Mouse (Mus musculus) hindbrain, postnatal 0 days (tissue): Measurements from ENCODE around the gene Sec13. TPM values are rescaled to one million over a fixed set of nuclear protein-coding genes. Genes with fewer than 3 reads are reported as not detected.
"Not testable (repeated sequence)": the region's sequence is repeated elsewhere in the genome, so short reads cannot be mapped to it uniquely, and the experiment has no call there.

Experiments used
- ATAC-seq: fragments of 200-750 bp; cut with Nextera tagmentation; 2 replicates; pipeline ENCODE4 v1.8.0; 2017; ENCODE audit warnings: mild to moderate bottlenecking, moderate TSS enrichment, moderate library complexity
- DNase-seq: peaks from one replicate; pipeline ENCODE4 v3.0.0-alpha.2; 2015; ENCODE audit warnings: low spot score
- H3K27ac ChIP-seq: fragments of 300-500 bp; sonication (generic); 2 replicates; pipeline ENCODE4 v1.5.1; 2014; ENCODE audit warnings: mild to moderate bottlenecking
- H3K27me3 ChIP-seq: fragments of 300-500 bp; sonication (generic); 2 replicates; pipeline ENCODE4 v1.6.1; 2014; ENCODE audit warnings: low read length, mixed read lengths; ENCODE audit not compliant: insufficient read depth
- H3K36me3 ChIP-seq: fragments of 300-500 bp; sonication (generic); 2 replicates; pipeline ENCODE4 v1.6.1; 2014; ENCODE audit warnings: low read length, mixed read lengths; ENCODE audit not compliant: insufficient read depth
- H3K4me1 ChIP-seq: fragments of 300-500 bp; sonication (generic); 2 replicates; pipeline ENCODE4 v1.6.1; 2014; ENCODE audit warnings: antibody characterized with exemption, low read length, mixed read lengths; ENCODE audit not compliant: insufficient read depth
- H3K4me2 ChIP-seq: fragments of 300-500 bp; sonication (generic); 2 replicates; pipeline ENCODE4 v1.6.1; 2014; ENCODE audit warnings: low read depth, mild to moderate bottlenecking, low read length, moderate library complexity, mixed read lengths
- H3K4me3 ChIP-seq: fragments of 300-500 bp; sonication (generic); 2 replicates; pipeline ENCODE4 v1.5.1; 2014; ENCODE audit warnings: low read length
- H3K9ac ChIP-seq: fragments of 300-500 bp; sonication (generic); replicated peaks from 2 replicates; pipeline ENCODE4 v1.6.1; 2014; ENCODE audit warnings: mild to moderate bottlenecking, low read length, moderate library complexity, mixed read lengths
- H3K9me3 ChIP-seq: fragments of 300-500 bp; sonication (generic); 2 replicates; pipeline ENCODE4 v1.6.1; 2016; ENCODE audit warnings: low read length, mixed read lengths
- CTCF ChIP-seq: IDR thresholded peaks from 2 replicates; pipeline ENCODE4 v1.5.1; 2016; ENCODE audit warnings: antibody characterized with exemption, control low read depth, low read depth
- WGBS: fragments of 180-500 bp; shearing (Covaris S2); extraction: QIAGEN DNeasy Blood & Tissue Kit; methylation state at CpG from one replicate; pipeline ENCODE4 v1.1.7; 2014; 5-methylcytosine and 5-hydroxymethylcytosine counted together
- polyA plus RNA-seq: library from polyadenylated mRNA; unstranded; fragments of >200 nt; fragmentation: Nextera tagmentation; extraction: Ambion mirVana; gene quantifications from 2 replicates; pipeline ENCODE4 v1.2.1, GENCODE M21; 2015
- total RNA-seq: library from RNA; depleted of rRNA; stranded (reverse); fragments of >200 nt; gene quantifications from 2 replicates; pipeline ENCODE4 v1.2.3, GENCODE M21; 2014

Gene Sec13
- total and polyA plus RNA-seq, 2 experiments from 2014 or later, result 129 to 171 TPM

GRCm38 (mm10) chr6:113714276-113714675 is 26.3 kb downstream of the Sec13 start:
- Histone ChIP-seq H3K4me2 (no peak overlapping the region), H3K27ac (no peak overlapping the region), H3K4me3 (no peak overlapping the region), H3K27me3 (no peaks in the 10 kb centered on the region), H3K4me1 (no peaks in the 10 kb centered on the region), H3K36me3 (peaks cover 67% of the 10 kb centered on the region), H3K9me3 (no peaks in the 10 kb centered on the region), H3K9ac (no peak overlapping the region)
- 94% methylated on average over 2 of the region's 2 CpGs for WGBS
- DNase-seq (no peak), ATAC-seq (no peak)
- TF ChIP-seq CTCF, result no peak

GRCm38 (mm10) chr6:113713389-113713788 is 27.2 kb downstream of the Sec13 start:
- H3K9me3 ChIP-seq, H3K27me3 ChIP-seq, H3K9ac ChIP-seq, H3K27ac ChIP-seq, H3K4me2 ChIP-seq, H3K4me1 ChIP-seq, ATAC-seq, H3K4me3 ChIP-seq, DNase-seq: not testable (repeated sequence)
- WGBS, result 96% methylated on average over 5 of the region's 5 CpGs
- H3K36me3 ChIP-seq, result peaks cover 68% of the 10 kb centered on the region

GRCm38 (mm10) chr6:113712718-113713117 is 27.8 kb downstream of the Sec13 start:
- Histone ChIP-seq H3K9ac (no peak overlapping the region), H3K4me2 (no peak overlapping the region), H3K36me3 (peaks cover 73% of the 10 kb centered on the region), H3K9me3 (no peaks in the 10 kb centered on the region), H3K27ac (no peak overlapping the region), H3K4me1 (no peaks in the 10 kb centered on the region), H3K4me3 (no peak overlapping the region), H3K27me3 (no peaks in the 10 kb centered on the region)
- 97% methylated on average over 3 of the region's 3 CpGs for WGBS
- ATAC-seq (no peak), DNase-seq (no peak)
- no peak for TF ChIP-seq CTCF

- H3K36me3 ChIP-seq, result peaks cover 27% of the 10 kb centered on the region; the same call in 1 of the 2 replicates
- H3K4me1 ChIP-seq, result peaks cover 15% of the 10 kb centered on the region
- peak overlapping the region; percentile 99 for H3K4me2 ChIP-seq
- ATAC-seq, result peak; percentile 74
- no peaks in the 10 kb centered on the region for H3K9me3 ChIP-seq
- WGBS, result 1% methylated on average over 86 of the region's 113 CpGs
- DNase-seq, result peak; percentile 67
- H3K9ac ChIP-seq, result peak overlapping the region; percentile 81
- H3K27ac ChIP-seq, result peak overlapping the region; percentile 89
- H3K27me3 ChIP-seq, result no peaks in the 10 kb centered on the region
- H3K4me3 ChIP-seq, result peak overlapping the region; percentile 85
- no peak for TF ChIP-seq CTCF
Measured at GRCm38 (mm10) chr6:113697222-113698205, 43.0 kb downstream of the Sec13 start.

GRCm38 (mm10) chr6:113696582-113697221 is 43.8 kb downstream of the Sec13 start, which contains the start of gene Tatdn2:
Gene Tatdn2 (plus strand): TSS chr6:113697050.
- WGBS, result under 1% methylated on average over 58 of the region's 58 CpGs
- H3K4me2 ChIP-seq, result peak within 1 kb of the TSS; percentile 99
- H3K4me1 ChIP-seq, result peaks cover 15% of the 10 kb centered on the region
- no peaks in the 10 kb centered on the region for H3K9me3 ChIP-seq
- peak within 1 kb of the TSS; percentile 81 for H3K9ac ChIP-seq
- ATAC-seq (peak; percentile 100), DNase-seq (peak; percentile 98)
- H3K4me3 ChIP-seq, result peak within 1 kb of the TSS; percentile 85
- peak within 1 kb of the TSS; percentile 89 for H3K27ac ChIP-seq
- peak; percentile 34; the same call in 1 of the 2 replicates for TF ChIP-seq CTCF
- H3K27me3 ChIP-seq, result no peaks in the 10 kb centered on the region
- H3K36me3 ChIP-seq, result peaks cover 19% of the 10 kb centered on the region; the same call in 1 of the 2 replicates

GRCm38 (mm10) chr6:113695766-113696355 is 44.7 kb downstream of the Sec13 start:
- no peaks in the 10 kb centered on the region for H3K9me3 ChIP-seq
- H3K27ac ChIP-seq, result peak overlapping the region; percentile 89; the same call in 1 of the 2 replicates
- 89% methylated on average over 4 of the region's 4 CpGs for WGBS
- H3K36me3 ChIP-seq, result peaks cover 11% of the 10 kb centered on the region; the same call in 1 of the 2 replicates
- DNase-seq (no peak), ATAC-seq (no peak)
- no peaks in the 10 kb centered on the region for H3K27me3 ChIP-seq
- no peak for TF ChIP-seq CTCF
- peaks cover 15% of the 10 kb centered on the region for H3K4me1 ChIP-seq
- H3K4me2 ChIP-seq, result peak overlapping the region; percentile 99
- peak overlapping the region; percentile 18; the same call in 1 of the 2 replicates for H3K9ac ChIP-seq
- peak overlapping the region; percentile 85 for H3K4me3 ChIP-seq
